Mouse (Mus musculus): ENCODE results near the gene Gpr18. TPM values are rescaled to one million over a fixed set of nuclear protein-coding genes. Genes with fewer than 3 reads are reported as not detected.

Gpr18 gene
- polyA plus RNA-seq, 1 experiment = 6.5 TPM

DNA sequence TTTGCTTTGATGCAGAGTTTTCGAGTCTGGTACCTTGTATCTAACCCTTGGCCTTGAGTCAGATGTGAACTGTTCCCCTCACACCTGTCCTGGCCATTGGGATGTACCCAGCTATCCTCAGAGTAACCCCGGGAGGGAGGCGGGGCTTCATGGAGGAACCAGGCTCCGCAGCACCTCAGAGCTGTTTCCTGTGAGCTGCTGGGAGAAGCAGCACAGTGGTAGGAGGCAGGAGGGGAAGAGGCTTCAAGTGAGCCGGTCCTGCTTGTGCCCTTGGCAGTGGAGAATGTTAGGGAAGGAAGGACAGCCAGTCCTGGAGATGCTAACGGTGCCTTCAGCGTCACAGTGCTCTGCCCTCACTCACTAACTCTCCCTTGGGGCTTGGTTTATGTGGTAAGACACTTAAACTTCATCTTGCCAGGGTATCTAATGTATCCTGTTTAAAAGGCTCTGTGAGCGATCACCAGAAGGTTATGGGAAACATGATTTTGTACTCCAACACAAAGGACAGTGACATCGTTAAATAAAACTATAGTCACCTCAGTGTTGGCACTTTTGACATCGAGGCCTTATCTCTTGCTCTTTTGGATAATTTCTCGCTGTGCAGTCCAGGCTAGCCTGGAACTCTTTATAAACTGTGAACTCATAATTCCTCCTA lies 22.1 kb upstream of the Gpr18 start:
- Histone ChIP-seq H3K4me1 (ENCODE audit: control insufficient read depth, insufficient read depth, low read length) (peaks cover 42% of the 10 kb centered on the region), H3K27ac (ENCODE audit: insufficient read depth, low read depth, low read length) (peak overlapping the region; percentile 98), H3K4me3 (ENCODE audit: insufficient read depth, low read length) (peak overlapping the region; percentile 8; the same call in 1 of the 2 replicates)
- TF ChIP-seq POLR2A (IDR thresholded peaks at IDR 0.05; ENCODE audit: borderline replicate concordance, low read depth, low read length) (no peak), CTCF (IDR thresholded peaks at IDR 0.05; ENCODE audit: low read depth, low read length) (no peak)

DNA sequence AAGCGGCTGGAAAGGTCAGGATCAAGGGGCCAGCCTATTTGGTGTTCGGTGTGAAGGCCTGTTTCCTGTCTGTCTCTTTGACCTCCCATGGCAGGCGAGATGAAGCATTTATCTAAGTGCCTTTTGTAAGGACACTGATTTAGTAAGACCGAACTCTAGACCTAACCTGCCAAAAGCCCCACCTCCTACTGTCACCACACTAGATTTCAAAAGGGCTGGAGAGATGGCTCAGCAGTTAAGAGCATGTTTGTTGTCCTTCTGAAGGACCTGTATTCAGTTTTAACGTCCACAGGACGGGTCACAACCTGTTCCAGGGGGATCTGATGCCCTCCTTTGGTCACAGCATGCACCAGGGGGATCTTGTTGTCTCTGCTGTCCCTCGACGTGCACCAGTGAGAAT lies 21.3 kb upstream of the Gpr18 start:
- no peak overlapping the region for H3K4me3 ChIP-seq (ENCODE audit: insufficient read depth, low read length)
- TF ChIP-seq POLR2A (IDR thresholded peaks at IDR 0.05; ENCODE audit: borderline replicate concordance, low read depth, low read length) (no peak), CTCF (IDR thresholded peaks at IDR 0.05; ENCODE audit: low read depth, low read length) (no peak)
- peaks cover 51% of the 10 kb centered on the region for H3K4me1 ChIP-seq (ENCODE audit: control insufficient read depth, insufficient read depth, low read length)
- H3K27ac ChIP-seq (ENCODE audit: insufficient read depth, low read depth, low read length) = 0 out of 2 replicates have a peak overlapping the region, but pooled peaks have one; percentile 2

DNA sequence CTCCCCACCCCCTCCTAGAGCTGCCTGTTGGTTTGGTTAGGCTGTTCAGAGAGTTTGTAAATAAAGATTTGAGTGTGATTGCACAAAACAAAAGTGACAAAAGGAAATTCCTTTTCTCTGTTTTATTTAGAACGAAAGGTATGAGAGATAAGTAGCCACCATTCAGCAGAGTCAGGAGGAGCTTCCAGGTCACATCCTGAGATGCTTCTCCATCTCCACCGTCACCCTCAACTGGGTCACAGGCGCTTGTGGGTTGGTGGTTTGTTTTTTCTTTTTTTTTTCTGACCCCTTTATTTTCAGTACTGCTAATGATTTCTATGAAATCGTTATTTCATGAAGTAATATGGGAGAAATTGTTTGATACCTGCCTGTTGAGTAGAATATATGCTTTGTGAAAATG lies 20.8 kb upstream of the Gpr18 start:
- TF ChIP-seq CTCF (IDR thresholded peaks at IDR 0.05; ENCODE audit: low read depth, low read length) (no peak), POLR2A (IDR thresholded peaks at IDR 0.05; ENCODE audit: borderline replicate concordance, low read depth, low read length) (no peak)
- Histone ChIP-seq H3K4me3 (ENCODE audit: insufficient read depth, low read length) (no peak overlapping the region), H3K4me1 (ENCODE audit: control insufficient read depth, insufficient read depth, low read length) (peaks cover 56% of the 10 kb centered on the region), H3K27ac (ENCODE audit: insufficient read depth, low read depth, low read length) (no peak overlapping the region)

DNA sequence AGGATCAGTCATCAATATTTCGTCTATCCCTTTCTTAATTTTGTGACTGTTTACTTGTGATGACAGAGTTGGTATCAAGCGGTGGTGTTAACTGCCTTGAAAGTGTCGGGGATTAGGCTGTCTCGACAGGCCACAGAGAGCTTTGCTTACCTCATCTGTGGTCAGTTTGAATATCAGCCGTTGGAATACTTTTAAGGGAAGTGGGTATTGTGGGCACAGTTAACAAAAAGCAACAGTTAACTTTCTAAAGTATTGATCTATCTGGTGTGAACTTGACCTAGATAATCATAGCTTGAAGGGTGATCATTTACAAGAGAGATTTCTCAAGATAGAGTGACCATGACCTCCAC lies 19.0 kb upstream of the Gpr18 start:
- H3K27ac ChIP-seq (ENCODE audit: insufficient read depth, low read depth, low read length) = peak overlapping the region; percentile 33; the same call in 1 of the 2 replicates
- peaks cover 67% of the 10 kb centered on the region for H3K4me1 ChIP-seq (ENCODE audit: control insufficient read depth, insufficient read depth, low read length)
- no peak overlapping the region for H3K4me3 ChIP-seq (ENCODE audit: insufficient read depth, low read length)
- TF ChIP-seq POLR2A (IDR thresholded peaks at IDR 0.05; ENCODE audit: borderline replicate concordance, low read depth, low read length) (no peak), CTCF (IDR thresholded peaks at IDR 0.05; ENCODE audit: low read depth, low read length) (no peak)

DNA sequence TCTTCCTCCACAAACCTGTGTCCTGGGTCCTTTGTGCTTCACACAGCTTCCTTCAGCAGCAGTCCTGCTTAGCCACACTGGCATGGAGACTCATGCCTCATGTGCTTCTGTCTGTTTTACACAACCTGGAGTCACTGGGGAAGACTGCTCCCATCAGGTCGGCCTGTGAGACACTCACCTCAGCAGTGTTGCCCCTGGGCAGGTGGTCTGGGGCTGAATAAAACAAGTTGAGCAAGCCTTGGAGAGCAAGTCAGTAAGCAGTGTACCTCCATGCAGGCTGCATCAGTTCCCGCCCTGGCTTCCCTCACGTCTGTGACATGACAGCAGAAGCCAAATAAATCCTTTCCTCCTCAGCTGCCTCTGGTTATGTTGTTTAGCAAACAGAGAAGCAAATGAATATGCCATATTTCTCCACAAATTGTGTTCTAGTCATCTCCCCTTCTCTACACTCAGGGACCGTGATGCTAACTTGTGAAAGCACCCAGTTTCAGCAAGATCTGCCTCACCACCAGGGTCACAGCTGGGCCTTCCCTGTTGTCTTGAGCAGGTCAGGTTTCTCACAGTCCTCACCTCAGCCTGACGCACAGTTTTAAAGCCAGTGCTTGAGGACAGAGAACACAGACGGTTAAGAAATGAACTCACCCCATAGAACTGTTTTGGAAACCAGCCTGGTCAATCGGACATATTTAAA lies 18.5 kb upstream of the Gpr18 start:
- no peak overlapping the region for H3K4me3 ChIP-seq (ENCODE audit: insufficient read depth, low read length)
- peaks cover 67% of the 10 kb centered on the region for H3K4me1 ChIP-seq (ENCODE audit: control insufficient read depth, insufficient read depth, low read length)
- TF ChIP-seq CTCF (IDR thresholded peaks at IDR 0.05; ENCODE audit: low read depth, low read length) (no peak), POLR2A (IDR thresholded peaks at IDR 0.05; ENCODE audit: borderline replicate concordance, low read depth, low read length) (no peak)
- H3K27ac ChIP-seq (ENCODE audit: insufficient read depth, low read depth, low read length) = peak overlapping the region; percentile 33

DNA sequence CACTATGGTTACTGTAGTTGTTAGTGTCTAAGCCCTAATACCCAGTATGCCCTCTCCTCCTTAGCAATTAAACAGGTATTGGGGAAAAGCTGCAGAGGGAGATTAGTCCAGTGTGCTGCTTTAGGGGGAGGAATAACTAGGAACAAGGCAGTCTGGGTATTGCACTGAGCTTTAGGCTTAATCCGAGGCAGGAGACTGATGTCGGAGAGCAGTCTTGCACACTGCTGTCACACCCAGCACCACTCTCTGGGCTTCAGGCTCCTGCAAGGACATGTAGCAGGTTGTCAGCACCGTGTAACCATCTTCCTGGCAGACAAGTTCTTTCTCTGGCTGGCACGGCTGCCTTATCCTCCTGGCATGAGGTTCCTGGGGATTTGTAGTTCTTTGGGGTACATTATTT lies 16.6 kb upstream of the Gpr18 start:
- TF ChIP-seq CTCF (IDR thresholded peaks at IDR 0.05; ENCODE audit: low read depth, low read length) = no peak
- no peak for TF ChIP-seq POLR2A (IDR thresholded peaks at IDR 0.05; ENCODE audit: borderline replicate concordance, low read depth, low read length)
- Histone ChIP-seq H3K4me1 (ENCODE audit: control insufficient read depth, insufficient read depth, low read length) (peaks cover 58% of the 10 kb centered on the region), H3K4me3 (ENCODE audit: insufficient read depth, low read length) (no peak overlapping the region), H3K27ac (ENCODE audit: insufficient read depth, low read depth, low read length) (no peak overlapping the region)

DNA sequence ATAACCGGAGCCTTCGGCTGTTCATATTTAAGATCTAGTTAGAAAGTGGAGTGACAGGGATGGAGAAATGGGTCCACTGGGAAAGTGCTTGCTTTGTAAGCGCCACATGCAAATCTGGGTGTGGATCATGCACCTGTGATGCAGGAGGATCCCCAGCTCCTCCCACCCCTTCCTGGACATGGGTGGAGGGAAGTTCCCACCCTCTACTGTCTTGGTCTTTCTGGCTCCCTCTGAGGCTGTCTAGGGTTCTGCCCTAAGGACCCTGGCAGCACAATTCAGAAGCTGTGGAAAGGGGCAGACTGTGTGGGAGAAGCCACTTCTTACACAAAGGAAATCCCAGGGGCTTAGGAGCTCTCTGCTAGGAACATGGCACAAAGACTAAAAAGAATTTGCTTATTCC lies 16.0 kb upstream of the Gpr18 start:
- H3K4me1 ChIP-seq (ENCODE audit: control insufficient read depth, insufficient read depth, low read length) = peaks cover 54% of the 10 kb centered on the region
- TF ChIP-seq CTCF (IDR thresholded peaks at IDR 0.05; ENCODE audit: low read depth, low read length) = no peak
- no peak for TF ChIP-seq POLR2A (IDR thresholded peaks at IDR 0.05; ENCODE audit: borderline replicate concordance, low read depth, low read length)
- no peak overlapping the region for H3K27ac ChIP-seq (ENCODE audit: insufficient read depth, low read depth, low read length)
- H3K4me3 ChIP-seq (ENCODE audit: insufficient read depth, low read length) = no peak overlapping the region

DNA sequence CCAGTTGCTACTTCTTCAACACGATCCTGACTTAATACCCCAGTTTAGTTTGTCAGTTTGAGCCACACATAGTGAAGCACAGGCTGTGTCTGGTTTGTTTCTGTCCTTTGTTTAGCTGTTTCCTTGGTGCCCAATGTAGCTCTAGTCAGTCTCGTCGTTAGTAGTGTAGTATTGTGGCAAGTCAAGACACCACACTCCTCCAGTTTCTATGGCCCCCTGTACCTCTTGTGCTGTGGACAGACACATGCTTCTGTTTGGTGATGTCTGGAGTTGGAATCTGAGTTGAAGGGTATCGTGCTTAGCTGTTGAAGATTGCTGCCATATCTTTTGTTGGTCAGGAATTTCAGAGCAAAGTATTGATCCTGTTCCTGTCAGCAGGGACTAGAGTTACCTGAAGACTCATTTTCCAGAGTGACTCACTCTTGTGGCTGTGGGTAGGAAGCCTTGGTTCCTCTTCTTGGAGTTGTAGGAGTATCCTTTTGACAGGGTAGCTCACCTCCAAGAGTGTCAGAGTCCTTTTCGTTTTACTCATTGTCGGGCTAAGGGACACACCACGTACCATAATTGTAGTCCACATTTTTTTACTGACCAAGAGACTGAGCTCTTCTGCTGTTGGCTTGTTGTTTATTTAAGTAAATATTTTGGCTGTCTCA lies 15.3 kb upstream of the Gpr18 start:
- TF ChIP-seq CTCF (IDR thresholded peaks at IDR 0.05; ENCODE audit: low read depth, low read length) = no peak
- TF ChIP-seq POLR2A (IDR thresholded peaks at IDR 0.05; ENCODE audit: borderline replicate concordance, low read depth, low read length) = no peak
- peak overlapping the region; percentile 20 for H3K27ac ChIP-seq (ENCODE audit: insufficient read depth, low read depth, low read length)
- peaks cover 55% of the 10 kb centered on the region for H3K4me1 ChIP-seq (ENCODE audit: control insufficient read depth, insufficient read depth, low read length)
- no peak overlapping the region for H3K4me3 ChIP-seq (ENCODE audit: insufficient read depth, low read length)

DNA sequence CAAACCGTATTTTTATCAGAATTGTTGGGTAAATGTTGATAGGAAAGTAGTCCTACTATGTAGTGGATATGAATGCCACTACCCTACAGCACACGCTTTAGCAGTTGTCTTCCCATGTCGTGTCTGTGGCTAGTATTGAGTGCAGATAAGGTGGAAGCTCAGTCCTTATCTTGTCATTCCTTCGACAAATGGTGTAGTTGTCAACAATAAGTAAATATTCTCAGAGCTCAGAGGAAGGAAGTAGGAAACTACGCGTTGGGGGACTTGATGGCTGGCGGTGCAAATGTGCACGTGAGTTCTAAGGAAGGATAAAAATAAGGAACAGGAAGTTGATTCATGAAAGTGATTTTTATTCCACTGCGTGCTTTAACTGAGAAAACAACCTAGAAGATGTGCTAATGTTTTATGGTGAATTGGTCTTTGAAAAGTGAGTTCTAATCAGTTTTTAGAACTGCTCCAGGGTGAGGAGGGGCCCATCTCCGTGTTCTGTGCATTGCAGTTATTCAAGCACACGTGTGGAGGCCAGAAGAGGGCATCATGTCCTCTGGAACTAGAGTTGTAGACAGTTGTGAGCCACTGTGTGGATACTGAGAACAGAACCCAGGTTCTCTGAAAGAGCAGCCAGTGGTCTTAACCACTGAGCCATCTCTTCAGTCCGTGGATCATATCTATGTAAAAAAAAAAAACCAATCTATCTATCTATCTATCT lies 13.8 kb upstream of the Gpr18 start:
- Histone ChIP-seq H3K4me1 (ENCODE audit: control insufficient read depth, insufficient read depth, low read length) (peaks cover 60% of the 10 kb centered on the region), H3K4me3 (ENCODE audit: insufficient read depth, low read length) (no peak overlapping the region), H3K27ac (ENCODE audit: insufficient read depth, low read depth, low read length) (peak overlapping the region; percentile 97)
- TF ChIP-seq CTCF (IDR thresholded peaks at IDR 0.05; ENCODE audit: low read depth, low read length) (0 out of 2 replicates have a peak, but pooled peaks have one; percentile 30), POLR2A (IDR thresholded peaks at IDR 0.05; ENCODE audit: borderline replicate concordance, low read depth, low read length) (no peak)
